ENCODE assay signal across 8 mouse cellular contexts in genomic region chr1:155740622-155741377, GRCm38 (mm10). TPM values are rescaled to one million over a fixed set of nuclear protein-coding genes. Genes with fewer than 3 reads are reported as not detected.
DNase-seq lines count a peak whose midpoint lies in the region; ATAC-seq and TF ChIP-seq lines count a peak whose summit lies in the region.

No protein-coding gene starts in this region.

- peaks cover 36% of the 10 kb centered on the region for H3K4me1 ChIP-seq in heart, embryonic 16.5 days (ENCODE audit: control insufficient read depth, insufficient read depth, low read length)

- ATAC-seq in heart, embryonic 16.5 days (replicated peaks; ENCODE audit: extremely low read depth, insufficient read depth, low FRiP score), result no peak

- no peaks in the 10 kb centered on the region for H3K9me3 ChIP-seq in heart, embryonic 16.5 days (replicated peaks; ENCODE audit: control insufficient read depth, low read length)

- no peaks in the 10 kb centered on the region for H3K36me3 ChIP-seq in heart, embryonic 16.5 days (ENCODE audit: control insufficient read depth, insufficient read depth)
- H3K36me3 ChIP-seq in myocyte (ENCODE audit: control insufficient read depth, insufficient read depth), result no peaks in the 10 kb centered on the region

- H3ac ChIP-seq in myocyte (ENCODE audit: control insufficient read depth, insufficient read length), result no peak overlapping the region

- DNase-seq in ovary, postnatal 36 days (ENCODE audit: low spot score), result peak; percentile 27
- no peak for DNase-seq in ovary, postnatal 10 days (ENCODE audit: low spot score)
- peak; percentile 20 for DNase-seq in brain, adult 2 months (ENCODE audit: low read depth, low spot score)
- DNase-seq in kidney, postnatal 4 days, result peak; percentile 57 to 72
- DNase-seq in cerebellum, adult 8-10 months, result no peak
- no peak for DNase-seq in cerebellum, postnatal 36 days

- no peak for TF ChIP-seq POLR2A in myocyte (IDR thresholded peaks at IDR 0.05; ENCODE audit: insufficient read length, low read depth)

- H3K79me2 ChIP-seq in myocyte (ENCODE audit: control insufficient read depth, insufficient read depth), result no peaks in the 10 kb centered on the region

- no peak overlapping the region for H3K9ac ChIP-seq in heart, embryonic 16.5 days (ENCODE audit: low read length)

- H3K27me3 ChIP-seq in heart, embryonic 16.5 days (ENCODE audit: control insufficient read depth, insufficient read depth, low read length), result peaks cover 84% of the 10 kb centered on the region
- H3K27me3 ChIP-seq in myocyte (ENCODE audit: control insufficient read depth, insufficient read depth, insufficient read length), result peaks cover 85% of the 10 kb centered on the region

- H3K27ac ChIP-seq in heart, embryonic 16.5 days (ENCODE audit: low read length), result no peak overlapping the region

- peak overlapping the region; percentile 70 for H3K4me3 ChIP-seq in heart, embryonic 16.5 days (ENCODE audit: low read length)
- no peak overlapping the region for H3K4me3 ChIP-seq in myocyte

- H3K4me2 ChIP-seq in heart, embryonic 16.5 days (ENCODE audit: low read depth, low read length), result peak overlapping the region; percentile 98
- H3K4me2 ChIP-seq in myocyte (ENCODE audit: low read depth), result peak overlapping the region; percentile 80

- under 1% methylated on average over 44 of the region's 44 CpGs for WGBS in heart, embryonic 16.5 days

TF ChIP-seq in myocyte, 11 proteins besides CTCF, POLR2A, EP300 and RAD21:
- no peak for TF ChIP-seq TCF12 (IDR thresholded peaks at IDR 0.05; ENCODE audit: insufficient read depth, poor library complexity, severe bottlenecking)
- TF ChIP-seq MAX (IDR thresholded peaks at IDR 0.05; ENCODE audit: low read depth), result no peak
- TF ChIP-seq MYOG (IDR thresholded peaks at IDR 0.05; ENCODE audit: control insufficient read depth in 1 of 3, insufficient read depth in 1 of 3, insufficient read length in 2 of 3, low read depth in 2 of 3), result no peak
- TF ChIP-seq REST (IDR thresholded peaks at IDR 0.05; ENCODE audit: insufficient read depth, insufficient read length), result no peak
- TF ChIP-seq E2F4 (IDR thresholded peaks at IDR 0.05; ENCODE audit: insufficient read depth), result no peak
- TF ChIP-seq SRF (IDR thresholded peaks at IDR 0.05; ENCODE audit: control insufficient read depth, insufficient read length, low read depth), result no peak
- no peak for TF ChIP-seq POLR2AphosphoS2 (IDR thresholded peaks at IDR 0.05; ENCODE audit: insufficient read length, low read depth)
- no peak for TF ChIP-seq MYOD1 (IDR thresholded peaks at IDR 0.05; ENCODE audit: control insufficient read depth in 1 of 3, insufficient read length in 2 of 3, low read depth in 2 of 3)
- TF ChIP-seq TCF3 (IDR thresholded peaks at IDR 0.05; ENCODE audit: insufficient read length, low read depth), result no peak
- TF ChIP-seq CEBPB (IDR thresholded peaks at IDR 0.05; ENCODE audit: insufficient read depth, poor library complexity, severe bottlenecking), result no peak
- TF ChIP-seq USF1 (IDR thresholded peaks at IDR 0.05; ENCODE audit: low read depth), result no peak

RNA-seq across cellular contexts. Expression of gene Lhx4, which starts 10.7 kb away (rescaled TPM):
- polyA plus RNA-seq in heart, embryonic 16.5 days (2015; fragmentation: Nextera tagmentation; extraction: Ambion mirVana), result not detected in 2 replicates
- polyA plus RNA-seq in myocyte (2012; fragmentation: generic; extraction: Trizol), result 0.01 TPM

Comparison
In these comparisons a context has a peak if more than half of its experiments do, and no peak if none do; other contexts are left out.
1. DNase-seq: peak in ovary, postnatal 36 days (single experiment), brain, adult 2 months (single experiment) and kidney, postnatal 4 days (2 of 2); none in ovary, postnatal 10 days (single experiment), cerebellum, adult 8-10 months (single experiment) and cerebellum, postnatal 36 days (0 of 2).